ENCODE assay signal across 27 mouse cellular contexts in genomic region chr5:121041791-121042190, GRCm38 (mm10). TPM values are rescaled to one million over a fixed set of nuclear protein-coding genes. Genes with fewer than 3 reads are reported as not detected.
DNase-seq lines count a peak whose midpoint lies in the region; ATAC-seq lines count a peak whose summit lies in the region.
"Had no signal": no experiment of that assay in that cellular context is flagged by ENCODE, and none has a peak within 500 bp of the region (broad histone marks: within the 10 kb centered on the region; RNA-seq: fewer than 3 reads in every experiment).

No protein-coding gene starts in this region.

- H3K4me1 ChIP-seq in neural tube, embryonic 15.5 days = peaks cover 16% of the 10 kb centered on the region
- H3K4me1 ChIP-seq in midbrain, embryonic 14.5 days (ENCODE audit: control insufficient read depth, insufficient read depth, low read length) = no peaks in the 10 kb centered on the region
- H3K4me1 ChIP-seq: embryonic facial prominence, embryonic 12.5 days; embryonic facial prominence, embryonic 15.5 days; heart, embryonic 15.5 days had no signal

- no peak overlapping the region for H3K4me2 ChIP-seq in neural tube, embryonic 15.5 days
- H3K4me2 ChIP-seq in midbrain, embryonic 14.5 days (ENCODE audit: low read length) = no peak overlapping the region
- H3K4me2 ChIP-seq: embryonic facial prominence, embryonic 12.5 days; embryonic facial prominence, embryonic 15.5 days; heart, embryonic 15.5 days; hindbrain, embryonic 15.5 days had no signal

- ATAC-seq in neural tube, embryonic 15.5 days (ENCODE audit: low FRiP score) = no peak
- ATAC-seq in midbrain, embryonic 14.5 days (ENCODE audit: low FRiP score, low TSS enrichment) = no peak
- ATAC-seq: CD4-positive, CD25-positive, alpha-beta regulatory T cell, adult 4 months; forebrain, embryonic 14.5 days; forebrain, postnatal 0 days; intestine, postnatal 0 days had no signal

- H3K27ac ChIP-seq in neural tube, embryonic 15.5 days (replicated peaks) = no peak overlapping the region
- H3K27ac ChIP-seq in midbrain, embryonic 14.5 days (replicated peaks; ENCODE audit: low read depth, low read length) = no peak overlapping the region
- H3K27ac ChIP-seq: embryonic facial prominence, embryonic 12.5 days; embryonic facial prominence, embryonic 15.5 days; heart, embryonic 15.5 days; hindbrain, embryonic 15.5 days had no signal

- intact Hi-C loops in heart, postnatal 25 days (cut with DNase I) = no loop called here
- intact Hi-C loops in heart, postnatal 10 days (cut with DNase I) = no loop called here

- 77% methylated on average over 9 of the region's 9 CpGs for WGBS in neural tube, embryonic 15.5 days
- 79% methylated on average over 9 of the region's 9 CpGs for WGBS in midbrain, embryonic 14.5 days

- H3K36me3 ChIP-seq in neural tube, embryonic 15.5 days = no peaks in the 10 kb centered on the region
- no peaks in the 10 kb centered on the region for H3K36me3 ChIP-seq in midbrain, embryonic 14.5 days (ENCODE audit: control insufficient read depth, insufficient read depth, low read length)
- H3K36me3 ChIP-seq: embryonic facial prominence, embryonic 12.5 days; embryonic facial prominence, embryonic 15.5 days; heart, embryonic 15.5 days; hindbrain, embryonic 15.5 days had no signal

- DNase-seq in heart, adult 18-20 months = peak; percentile 38 to 62
- no peak for DNase-seq in heart, postnatal 25 days (ENCODE audit: low spot score)
- DNase-seq in heart, adult 9 months (ENCODE audit: low spot score in 2 of 2) = peak; percentile 39 to 58
- DNase-seq in heart, postnatal 10 days = peak; percentile 36 to 52
- no peak for DNase-seq in midbrain, embryonic 14.5 days
- DNase-seq: adrenal gland, adult 2 months; adrenal gland, postnatal 14 days; cerebellum, adult 11 months; cerebellum, adult 2 months; cerebellum, adult 9-11 months; cerebellum, postnatal 25 days; forebrain, postnatal 0 days; gastrocnemius, postnatal 36 days; kidney, adult 8-10 months had no signal

- H3K4me3 ChIP-seq in neural tube, embryonic 15.5 days (replicated peaks) = no peak overlapping the region
- no peak overlapping the region for H3K4me3 ChIP-seq in midbrain, embryonic 14.5 days (replicated peaks; ENCODE audit: low read depth, low read length)
- H3K4me3 ChIP-seq: embryonic facial prominence, embryonic 12.5 days; embryonic facial prominence, embryonic 15.5 days; heart, embryonic 15.5 days; hindbrain, embryonic 15.5 days had no signal

- no peaks in the 10 kb centered on the region for H3K9me3 ChIP-seq in neural tube, embryonic 15.5 days (replicated peaks)
- no peaks in the 10 kb centered on the region for H3K9me3 ChIP-seq in midbrain, embryonic 14.5 days (ENCODE audit: control insufficient read depth, low read length)
- H3K9me3 ChIP-seq: embryonic facial prominence, embryonic 12.5 days; embryonic facial prominence, embryonic 15.5 days; heart, embryonic 15.5 days; hindbrain, embryonic 15.5 days had no signal

- H3K9ac ChIP-seq in neural tube, embryonic 15.5 days (replicated peaks) = no peak overlapping the region
- no peak overlapping the region for H3K9ac ChIP-seq in midbrain, embryonic 14.5 days (replicated peaks; ENCODE audit: low read length)
- H3K9ac ChIP-seq: embryonic facial prominence, embryonic 12.5 days; embryonic facial prominence, embryonic 15.5 days; forebrain, postnatal 0 days; heart, embryonic 15.5 days; hindbrain, embryonic 15.5 days had no signal

- H3K27me3 ChIP-seq in neural tube, embryonic 15.5 days (replicated peaks) = no peaks in the 10 kb centered on the region
- no peaks in the 10 kb centered on the region for H3K27me3 ChIP-seq in midbrain, embryonic 14.5 days (ENCODE audit: control insufficient read depth, insufficient read depth, low read length)
- H3K27me3 ChIP-seq: embryonic facial prominence, embryonic 12.5 days; embryonic facial prominence, embryonic 15.5 days; hindbrain, embryonic 15.5 days had no signal

RNA-seq across cellular contexts. Expression of gene Rph3a, which starts 31.9 kb away (rescaled TPM):
- total RNA-seq in heart, adult 18-20 months (2021) = not detected
- total RNA-seq in heart, postnatal 25 days (2021) = under 1 TPM in 1 of 2 experiments, not detected in 1; 0.08 TPM
- total RNA-seq in heart, postnatal 10 days (2021) = not detected
- polyA plus RNA-seq in neural tube, embryonic 15.5 days (2015; fragmentation: Nextera tagmentation; extraction: Ambion mirVana) = 22.1 and 25.6 TPM in 2 replicates
- 15.6 and 15.8 TPM in 2 replicates for polyA plus RNA-seq in midbrain, embryonic 14.5 days (2014; fragmentation: Nextera tagmentation; extraction: Ambion mirVana)
- total RNA-seq: common myeloid progenitor, adult 5-6 weeks; gastrocnemius, postnatal 36 days; granulocyte monocyte progenitor cell, adult 5-6 weeks; heart, postnatal 36 days; MEL had no signal
- polyA plus RNA-seq: C2C12; CD4-positive, CD25-positive, alpha-beta regulatory T cell, adult 4 months; heart, embryonic 15.5 days had no signal

Comparison
In these comparisons a context has a peak if more than half of its experiments do, and no peak if none do; other contexts are left out.
1. DNase-seq: peak in heart, adult 18-20 months (2 of 2), heart, adult 9 months (2 of 2) and heart, postnatal 10 days (2 of 2); none in heart, postnatal 25 days (single experiment) and midbrain, embryonic 14.5 days (single experiment).